Mouse (Mus musculus): ENCODE data around the gene Rps24. TPM values are rescaled to one million over a fixed set of nuclear protein-coding genes. Genes with fewer than 3 reads are reported as not detected.

Gene Rps24
- polyA plus RNA-seq, 1 experiment from 2014 or later: 1,440 TPM

DNA sequence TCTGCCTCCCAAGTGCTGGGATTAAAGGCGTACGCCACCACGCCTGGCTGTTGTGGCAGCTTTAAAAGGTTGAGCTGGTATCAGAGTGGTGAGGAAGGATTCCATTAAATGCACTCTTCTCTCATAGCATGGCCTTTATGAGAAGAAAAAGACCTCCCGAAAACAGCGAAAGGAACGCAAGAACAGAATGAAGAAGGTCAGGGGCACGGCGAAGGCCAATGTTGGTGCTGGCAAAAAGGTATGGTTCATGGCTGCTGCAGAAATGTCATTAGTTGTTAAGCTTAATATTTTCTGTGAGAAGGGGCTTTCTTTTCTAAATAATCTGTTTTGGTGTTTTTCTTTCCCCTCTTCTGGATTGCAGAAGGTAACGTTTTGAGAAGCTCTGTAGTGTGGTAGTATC is 6.3 kb downstream of the Rps24 start:
- Histone ChIP-seq H3K4me1 (replicated peaks; ENCODE audit: control insufficient read depth, insufficient read depth, low read length) (peaks cover 25% of the 10 kb centered on the region), H3K9me3 (ENCODE audit: control insufficient read depth, low read length) (no peaks in the 10 kb centered on the region), H3K4me3 (ENCODE audit: low read depth, low read length) (no peak overlapping the region), H3K9ac (ENCODE audit: low read length) (no peak overlapping the region), H3K27ac (ENCODE audit: low read depth) (no peak overlapping the region), H3K36me3 (ENCODE audit: control insufficient read depth, insufficient read depth, low read length) (peaks cover 64% of the 10 kb centered on the region), H3K27me3 (replicated peaks; ENCODE audit: control insufficient read depth, insufficient read depth, low read length) (no peaks in the 10 kb centered on the region), H3K4me2 (ENCODE audit: low read length) (peak overlapping the region; percentile 99)
- 81% methylated on average over 9 of the region's 9 CpGs for WGBS
- DNase-seq (ENCODE audit: low spot score) (no peak), ATAC-seq (replicated peaks; ENCODE audit: low FRiP score, low TSS enrichment, low read depth) (no peak)

DNA sequence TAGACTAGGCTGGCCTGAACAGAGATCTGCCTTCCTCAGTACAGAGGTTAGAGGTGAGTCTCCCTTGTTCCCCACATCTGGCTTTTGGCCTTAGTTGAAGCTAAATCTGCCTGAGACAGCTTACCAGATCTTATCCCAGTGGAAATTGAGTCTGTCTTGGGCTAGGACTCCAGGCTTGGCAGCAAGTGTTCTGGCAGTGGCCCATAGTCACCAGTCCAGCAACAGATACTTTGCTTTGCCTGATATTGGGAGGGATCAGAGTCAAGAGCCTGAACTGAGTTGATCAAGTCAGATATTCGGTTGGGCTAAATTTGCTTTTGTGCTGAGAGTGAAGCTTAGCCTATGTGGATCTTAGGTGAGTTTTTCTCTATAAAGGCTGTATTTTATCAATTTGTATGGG is 9.6 kb downstream of the Rps24 start:
- no peak overlapping the region for H3K4me3 ChIP-seq (ENCODE audit: low read depth, low read length)
- H3K27ac ChIP-seq (ENCODE audit: low read depth): no peak overlapping the region
- WGBS: 90% methylated on average over 1 of the region's 1 CpGs
- H3K36me3 ChIP-seq (ENCODE audit: control insufficient read depth, insufficient read depth, low read length): peaks cover 79% of the 10 kb centered on the region
- H3K4me1 ChIP-seq (replicated peaks; ENCODE audit: control insufficient read depth, insufficient read depth, low read length): peaks cover 24% of the 10 kb centered on the region
- H3K9ac ChIP-seq (ENCODE audit: low read length): no peak overlapping the region
- no peaks in the 10 kb centered on the region for H3K9me3 ChIP-seq (ENCODE audit: control insufficient read depth, low read length)
- no peaks in the 10 kb centered on the region for H3K27me3 ChIP-seq (replicated peaks; ENCODE audit: control insufficient read depth, insufficient read depth, low read length)
- H3K4me2 ChIP-seq (ENCODE audit: low read length): no peak overlapping the region
- DNase-seq (ENCODE audit: low spot score) (no peak), ATAC-seq (replicated peaks; ENCODE audit: low FRiP score, low TSS enrichment, low read depth) (no peak)

DNA sequence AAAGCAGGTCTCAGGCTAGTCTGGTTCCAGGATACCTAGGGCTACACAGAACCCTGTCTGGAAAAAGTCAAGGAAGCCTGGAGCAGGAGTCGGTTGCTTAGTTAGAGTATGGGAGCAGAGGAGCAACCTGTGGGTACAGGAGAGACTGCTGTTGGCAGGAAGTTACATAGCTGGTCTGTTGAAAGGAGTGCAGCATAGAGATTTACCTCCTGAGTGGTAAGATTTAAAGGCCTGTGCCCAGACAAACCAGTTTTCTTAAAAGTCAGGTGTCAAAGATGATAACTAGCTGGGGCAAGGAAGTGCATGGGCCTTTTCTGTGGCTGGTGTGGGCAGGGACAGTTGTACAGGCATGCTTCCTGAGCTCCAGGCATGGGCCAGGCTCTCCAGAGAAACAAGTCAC is 10.5 kb downstream of the Rps24 start:
- no peak overlapping the region for H3K4me2 ChIP-seq (ENCODE audit: low read length)
- no peak for ATAC-seq (replicated peaks; ENCODE audit: low FRiP score, low TSS enrichment, low read depth)
- H3K4me3 ChIP-seq (ENCODE audit: low read depth, low read length): no peak overlapping the region
- peaks cover 15% of the 10 kb centered on the region for H3K4me1 ChIP-seq (replicated peaks; ENCODE audit: control insufficient read depth, insufficient read depth, low read length)
- no peaks in the 10 kb centered on the region for H3K27me3 ChIP-seq (replicated peaks; ENCODE audit: control insufficient read depth, insufficient read depth, low read length)
- H3K27ac ChIP-seq (ENCODE audit: low read depth): no peak overlapping the region
- WGBS: 75% methylated on average over 1 of the region's 1 CpGs
- DNase-seq (ENCODE audit: low spot score): no peak
- H3K36me3 ChIP-seq (ENCODE audit: control insufficient read depth, insufficient read depth, low read length): peaks cover 74% of the 10 kb centered on the region
- no peaks in the 10 kb centered on the region for H3K9me3 ChIP-seq (ENCODE audit: control insufficient read depth, low read length)
- no peak overlapping the region for H3K9ac ChIP-seq (ENCODE audit: low read length)

DNA sequence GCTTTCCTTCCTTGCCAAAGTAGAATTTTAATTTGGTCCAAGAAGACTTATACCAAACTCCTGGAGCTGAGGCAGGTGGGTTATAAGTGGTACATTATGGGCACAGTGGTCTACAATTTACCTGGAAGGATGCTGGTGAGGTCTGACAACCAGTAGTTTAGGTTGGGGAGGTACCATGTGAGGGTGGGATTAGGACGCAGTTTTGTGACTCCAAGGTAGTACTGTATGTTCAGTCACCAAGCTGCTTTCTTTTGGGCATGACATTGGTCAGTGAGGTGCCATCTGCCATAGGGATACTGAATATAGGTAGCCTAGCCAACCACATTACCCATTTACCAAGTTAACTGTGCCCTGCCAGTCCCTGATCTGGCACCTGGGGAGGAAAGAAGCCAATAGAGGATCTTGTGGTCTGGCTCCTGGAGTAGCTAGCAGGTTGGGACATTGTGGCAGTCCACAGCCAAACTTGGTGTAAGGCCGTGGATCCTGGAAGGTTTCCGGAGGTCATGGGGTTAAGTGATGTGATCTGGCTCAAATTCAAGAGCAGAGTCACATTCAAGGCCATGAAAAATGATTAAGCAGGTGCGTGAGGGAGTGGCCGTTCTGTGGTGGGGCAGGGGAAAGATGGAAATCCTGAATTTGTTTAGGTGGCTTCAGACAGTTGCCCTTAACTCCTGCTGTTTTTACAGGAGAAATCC is 11.8 kb downstream of the Rps24 start:
- H3K27me3 ChIP-seq (replicated peaks; ENCODE audit: control insufficient read depth, insufficient read depth, low read length): no peaks in the 10 kb centered on the region
- peaks cover 3% of the 10 kb centered on the region; the same call in 1 of the 2 replicates for H3K4me1 ChIP-seq (replicated peaks; ENCODE audit: control insufficient read depth, insufficient read depth, low read length)
- no peak overlapping the region for H3K4me2 ChIP-seq (ENCODE audit: low read length)
- no peaks in the 10 kb centered on the region for H3K9me3 ChIP-seq (ENCODE audit: control insufficient read depth, low read length)
- H3K4me3 ChIP-seq (ENCODE audit: low read depth, low read length): no peak overlapping the region
- H3K36me3 ChIP-seq (ENCODE audit: control insufficient read depth, insufficient read depth, low read length): peaks cover 61% of the 10 kb centered on the region
- DNase-seq (ENCODE audit: low spot score) (no peak), ATAC-seq (replicated peaks; ENCODE audit: low FRiP score, low TSS enrichment, low read depth) (no peak)
- H3K9ac ChIP-seq (ENCODE audit: low read length): no peak overlapping the region
- WGBS: 58% methylated on average over 5 of the region's 5 CpGs
- no peak overlapping the region for H3K27ac ChIP-seq (ENCODE audit: low read depth)

DNA sequence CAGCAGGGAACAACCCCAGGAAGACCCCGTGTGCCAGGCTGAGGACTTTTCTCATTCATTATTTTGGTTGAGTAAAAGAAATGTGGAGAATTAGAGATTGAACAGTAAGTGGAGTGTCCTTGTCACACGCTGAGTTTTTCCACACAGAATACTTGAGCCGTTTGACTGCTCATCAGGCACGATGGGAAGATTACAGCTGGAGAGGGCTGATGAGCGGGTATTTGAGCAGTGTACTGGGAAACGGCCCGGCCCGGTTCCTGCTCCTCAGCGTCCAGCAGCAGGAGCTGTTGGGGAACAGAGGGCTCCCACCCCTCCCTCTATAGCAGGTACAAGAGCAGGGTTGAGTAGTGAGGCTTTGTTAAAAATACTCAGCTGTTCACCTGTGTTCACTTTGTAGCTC is 12.6 kb downstream of the Rps24 start:
- 39% methylated on average over 9 of the region's 9 CpGs for WGBS
- Histone ChIP-seq H3K4me1 (replicated peaks; ENCODE audit: control insufficient read depth, insufficient read depth, low read length) (no peaks in the 10 kb centered on the region; the same call in 1 of the 2 replicates), H3K4me2 (ENCODE audit: low read length) (no peak overlapping the region), H3K9me3 (ENCODE audit: control insufficient read depth, low read length) (no peaks in the 10 kb centered on the region), H3K27ac (ENCODE audit: low read depth) (no peak overlapping the region), H3K36me3 (ENCODE audit: control insufficient read depth, insufficient read depth, low read length) (peaks cover 53% of the 10 kb centered on the region), H3K9ac (ENCODE audit: low read length) (no peak overlapping the region), H3K27me3 (replicated peaks; ENCODE audit: control insufficient read depth, insufficient read depth, low read length) (no peaks in the 10 kb centered on the region), H3K4me3 (ENCODE audit: low read depth, low read length) (no peak overlapping the region)
- DNase-seq (ENCODE audit: low spot score) (no peak), ATAC-seq (replicated peaks; ENCODE audit: low FRiP score, low TSS enrichment, low read depth) (no peak)

DNA sequence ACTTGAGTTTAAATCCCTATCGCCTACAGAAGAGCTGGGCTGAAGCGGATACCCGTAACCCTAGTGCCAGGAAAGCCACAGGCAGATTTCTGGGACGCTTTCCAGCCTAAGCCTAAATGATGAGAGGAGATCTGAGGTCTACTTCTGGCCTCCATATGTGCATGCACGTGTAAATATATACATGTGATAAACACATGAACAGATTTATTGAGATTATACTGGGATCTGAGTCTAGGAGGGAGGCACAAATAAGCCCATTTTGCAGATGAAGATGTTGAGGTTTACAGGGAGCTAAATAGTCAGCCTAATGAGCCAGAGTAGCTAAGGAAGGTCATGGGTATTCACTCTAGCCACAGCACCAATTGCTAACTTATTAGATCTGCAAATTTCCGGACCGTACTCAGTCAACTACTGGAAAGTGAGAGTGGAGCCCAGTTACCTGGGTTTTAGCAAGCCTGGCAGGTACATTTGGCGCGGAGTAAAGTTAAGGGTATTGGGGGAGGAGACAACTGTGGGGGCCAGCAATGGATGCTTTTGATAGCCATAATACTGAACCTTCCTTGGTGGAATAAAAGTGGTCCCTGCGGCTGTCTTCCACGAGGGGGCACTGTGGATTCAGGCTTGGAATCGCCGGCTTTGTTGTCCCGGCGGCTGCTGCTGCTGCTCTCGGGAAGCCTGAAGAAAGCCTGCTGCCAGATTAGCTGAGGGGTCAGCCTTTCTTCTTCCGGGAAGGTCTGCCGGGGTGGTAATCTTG is 13.3 kb downstream of the Rps24 start:
- Histone ChIP-seq H3K27me3 (replicated peaks; ENCODE audit: control insufficient read depth, insufficient read depth, low read length) (no peaks in the 10 kb centered on the region), H3K4me2 (ENCODE audit: low read length) (peak overlapping the region; percentile 30), H3K4me1 (replicated peaks; ENCODE audit: control insufficient read depth, insufficient read depth, low read length) (no peaks in the 10 kb centered on the region; the same call in 1 of the 2 replicates), H3K27ac (ENCODE audit: low read depth) (peak overlapping the region; percentile 71; the same call in 1 of the 2 replicates), H3K9ac (ENCODE audit: low read length) (peak overlapping the region; percentile 48), H3K36me3 (ENCODE audit: control insufficient read depth, insufficient read depth, low read length) (peaks cover 45% of the 10 kb centered on the region), H3K4me3 (ENCODE audit: low read depth, low read length) (no peak overlapping the region), H3K9me3 (ENCODE audit: control insufficient read depth, low read length) (no peaks in the 10 kb centered on the region)
- ATAC-seq (replicated peaks; ENCODE audit: low FRiP score, low TSS enrichment, low read depth) (peak; percentile 64), DNase-seq (ENCODE audit: low spot score) (peak; percentile 96)
- 18% methylated on average over 18 of the region's 18 CpGs for WGBS

DNA sequence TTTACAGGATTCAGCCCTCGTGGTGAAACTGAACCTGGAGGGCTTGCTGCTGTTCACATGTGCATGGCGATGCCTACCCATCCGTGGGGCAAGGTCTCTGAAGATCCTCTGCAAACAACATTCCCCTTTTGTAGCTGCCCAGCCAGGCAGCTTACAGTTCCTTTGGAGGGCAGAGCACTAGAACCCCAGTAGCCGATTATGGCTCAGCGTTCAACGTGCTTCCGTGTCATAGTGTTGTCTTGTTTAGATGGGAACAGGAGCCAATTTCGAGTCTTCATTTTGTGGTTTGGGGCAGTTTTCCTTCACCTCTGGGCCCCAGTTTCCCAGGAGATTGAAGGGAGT is 13.9 kb downstream of the Rps24 start:
- no peak overlapping the region for H3K4me3 ChIP-seq (ENCODE audit: low read depth, low read length)
- H3K27me3 ChIP-seq (replicated peaks; ENCODE audit: control insufficient read depth, insufficient read depth, low read length): no peaks in the 10 kb centered on the region
- ATAC-seq (replicated peaks; ENCODE audit: low FRiP score, low TSS enrichment, low read depth): no peak; the same call in 1 of the 2 replicates
- peak overlapping the region; percentile 48 for H3K9ac ChIP-seq (ENCODE audit: low read length)
- peak overlapping the region; percentile 30 for H3K4me2 ChIP-seq (ENCODE audit: low read length)
- H3K36me3 ChIP-seq (ENCODE audit: control insufficient read depth, insufficient read depth, low read length): peaks cover 40% of the 10 kb centered on the region
- WGBS: 11% methylated on average over 8 of the region's 8 CpGs
- no peak for DNase-seq (ENCODE audit: low spot score)
- H3K9me3 ChIP-seq (ENCODE audit: control insufficient read depth, low read length): no peaks in the 10 kb centered on the region
- peak overlapping the region; percentile 71; the same call in 1 of the 2 replicates for H3K27ac ChIP-seq (ENCODE audit: low read depth)
- H3K4me1 ChIP-seq (replicated peaks; ENCODE audit: control insufficient read depth, insufficient read depth, low read length): no peaks in the 10 kb centered on the region; the same call in 1 of the 2 replicates

DNA sequence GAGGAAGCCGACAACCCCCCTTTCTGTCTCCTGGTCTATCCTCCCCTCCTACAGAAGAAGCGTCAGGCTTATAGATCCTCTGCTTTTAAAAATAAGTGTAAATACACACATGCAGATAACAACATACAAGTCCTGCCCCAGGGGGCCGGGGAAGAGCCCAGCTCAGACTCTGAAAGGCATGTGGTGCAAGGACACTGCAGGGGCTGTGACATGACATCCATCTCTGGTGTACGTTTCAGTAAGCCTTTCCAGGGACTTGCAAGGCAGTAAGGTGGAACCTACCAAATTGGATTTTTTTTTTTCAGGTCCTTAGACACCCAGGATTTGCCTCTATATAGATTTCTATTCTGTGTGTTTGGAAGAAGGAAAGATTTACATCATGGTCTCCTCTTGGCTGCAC is 14.3 kb downstream of the Rps24 start:
- H3K4me1 ChIP-seq (replicated peaks; ENCODE audit: control insufficient read depth, insufficient read depth, low read length): no peaks in the 10 kb centered on the region; the same call in 1 of the 2 replicates
- ATAC-seq (replicated peaks; ENCODE audit: low FRiP score, low TSS enrichment, low read depth): no peak
- peaks cover 36% of the 10 kb centered on the region for H3K36me3 ChIP-seq (ENCODE audit: control insufficient read depth, insufficient read depth, low read length)
- peak overlapping the region; percentile 48 for H3K9ac ChIP-seq (ENCODE audit: low read length)
- no peak overlapping the region for H3K4me3 ChIP-seq (ENCODE audit: low read depth, low read length)
- WGBS: 59% methylated on average over 4 of the region's 4 CpGs
- DNase-seq (ENCODE audit: low spot score): no peak
- H3K9me3 ChIP-seq (ENCODE audit: control insufficient read depth, low read length): no peaks in the 10 kb centered on the region
- H3K27me3 ChIP-seq (replicated peaks; ENCODE audit: control insufficient read depth, insufficient read depth, low read length): no peaks in the 10 kb centered on the region
- peak overlapping the region; percentile 71; the same call in 1 of the 2 replicates for H3K27ac ChIP-seq (ENCODE audit: low read depth)
- no peak overlapping the region; the same call in 1 of the 2 replicates for H3K4me2 ChIP-seq (ENCODE audit: low read length)
